Mouse (Mus musculus): ENCODE measurements around the gene Vat1.
"Not testable (repeated sequence)": the region's sequence is repeated elsewhere in the genome, so short reads cannot be mapped to it uniquely, and the experiment has no call there.

DNA sequence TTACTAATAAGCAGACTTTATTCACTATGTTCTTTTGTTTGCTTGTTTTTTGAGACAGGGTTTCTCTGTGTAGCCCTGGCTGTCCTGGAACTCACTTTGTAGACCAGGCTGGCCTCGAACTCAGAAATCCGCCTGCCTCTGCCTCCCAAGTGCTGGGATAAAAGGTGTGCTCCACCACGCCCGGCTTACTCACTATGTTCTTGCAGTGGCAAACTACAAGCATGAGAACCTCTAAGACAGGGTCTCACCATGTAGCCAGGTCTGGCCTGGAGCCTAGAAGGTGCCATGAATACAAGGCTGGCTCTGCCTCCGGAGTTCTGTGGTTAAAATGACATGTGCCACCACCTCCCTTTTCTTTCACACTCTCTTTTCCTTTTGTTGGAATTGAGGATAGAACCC, 521 bp upstream of the Vat1 start:
- TF ChIP-seq GATA1 (IDR thresholded peaks at IDR 0.05; ENCODE audit: borderline replicate concordance, low read length); FLI1 (IDR thresholded peaks at IDR 0.05; ENCODE audit: low read length): not testable (repeated sequence)
